Mouse (Mus musculus): Measurements from ENCODE around the gene Spice1. TPM values are rescaled to one million over a fixed set of nuclear protein-coding genes. Genes with fewer than 3 reads are reported as not detected.

Spice1 gene
- 10 to 100 TPM; 86.6 to 88.6 TPM for total RNA-seq (2023)

GRCm38 (mm10) chr16:44347071-44347901 is at the start of gene Spice1:
Gene Spice1 (plus strand): TSS chr16:44347121.

GRCm38 (mm10) chr16:44332861-44333284 is 14.0 kb upstream of the Spice1 start, which contains the start of gene Sidt1:
Gene Sidt1 (minus strand): TSS chr16:44333196.

GRCm38 (mm10) chr16:44394577-44395243 is 47.8 kb downstream of the Spice1 start, which contains the start of gene Cfap44:
Gene Cfap44 (plus strand): TSS chr16:44394796.

Other genes with a start within 250 kb of the Spice1 start
- 10 to 100 TPM; 23.4 to 29.9 TPM for gene Atp6v1a, start 207.4 kb upstream of the Spice1 start, total RNA-seq (2023)
- gene Naa50, start 207.3 kb upstream of the Spice1 start, total RNA-seq (2023): 10 to 100 TPM; 32.0 to 40.9 TPM
- gene Usf3, start 173.9 kb upstream of the Spice1 start, total RNA-seq (2023): 10 to 100 TPM; 24.6 to 26.8 TPM
- gene Sidt1, start 13.9 kb upstream of the Spice1 start, total RNA-seq (2023): 100 to 1,000 TPM; 244 to 274 TPM
- not detected for gene Cfap44, start 47.7 kb downstream of the Spice1 start, total RNA-seq (2023)
- gene Boc, start 211.8 kb downstream of the Spice1 start, total RNA-seq (2023): not detected